Mouse (Mus musculus) heart, adult 2 months (tissue): Measurements from ENCODE around the gene Plxna4.

Experiments used
- CTCF ChIP-seq: fragments of 200-600 bp; IDR thresholded peaks from 2 replicates; pipeline ENCODE4 v1.8.1; 2022; ENCODE audit warnings: antibody characterized with exemption, mild to moderate bottlenecking, moderate library complexity
- EP300 ChIP-seq: fragments of 200-500 bp; IDR thresholded peaks from 2 replicates; pipeline ENCODE4 v1.6.1; 2011; ENCODE audit warnings: low read depth, low read length, control low read depth; ENCODE audit not compliant: insufficient read depth

GRCm38 (mm10) chr6:32495532-32495931 is 92.5 kb downstream of the Plxna4 start:
- TF ChIP-seq CTCF: no peak
- no peak for TF ChIP-seq EP300
